Mouse (Mus musculus): ENCODE results near the gene Ppp1r1b. TPM values are rescaled to one million over a fixed set of nuclear protein-coding genes. Genes with fewer than 3 reads are reported as not detected.

Gene Ppp1r1b
- total and polyA plus RNA-seq, 3 experiments, result 0.08 TPM; not detected in 2

GRCm38 (mm10) chr11:98358161-98359083 lies 10.2 kb downstream of the Ppp1r1b start, which contains the start of gene Stard3 (continued):
- TF ChIP-seq EP300 (IDR thresholded peaks at IDR 0.05; ENCODE audit: low read length) (no peak), ZMIZ1 (IDR thresholded peaks at IDR 0.05; ENCODE audit: low read depth, low read length) (peak; percentile 20), JUND (conservative IDR thresholded peaks at IDR 0.05; ENCODE audit: low read depth, low read length) (no peak), MEF2A (IDR thresholded peaks at IDR 0.05; ENCODE audit: borderline replicate concordance, low read depth, low read length) (peak; percentile 67), RCOR1 (conservative IDR thresholded peaks at IDR 0.05; ENCODE audit: low read depth, low read length) (no peak), TBP (conservative IDR thresholded peaks at IDR 0.05; ENCODE audit: low read depth, low read length) (peak; percentile 93), GABPA (IDR thresholded peaks at IDR 0.05; ENCODE audit: insufficient replicate concordance, low read depth, low read length) (no peak; the same call in 1 of the 2 replicates), POLR2A (IDR thresholded peaks at IDR 0.05; ENCODE audit: low read depth, low read length) (peak; percentile 96), RAD21 (IDR thresholded peaks at IDR 0.05; ENCODE audit: low read depth, low read length) (no peak), ELF1 (IDR thresholded peaks at IDR 0.05; ENCODE audit: low read depth, low read length) (peak; percentile 78), HCFC1 (IDR thresholded peaks at IDR 0.05; ENCODE audit: low read depth, low read length) (peak; percentile 91), MYC (IDR thresholded peaks at IDR 0.05; ENCODE audit: low read depth, low read length) (no peak), ZC3H11A (IDR thresholded peaks at IDR 0.05; ENCODE audit: low read depth, low read length) (no peak)

GRCm38 (mm10) chr11:98360866-98361521 lies 12.8 kb downstream of the Ppp1r1b start:
- peaks cover 11 to 47% of the 10 kb centered on the region in 2 experiments for H3K4me1 ChIP-seq (ENCODE audit: control insufficient read depth in 1 of 2, insufficient read depth in 2 of 2)
- TF ChIP-seq MYC (IDR thresholded peaks at IDR 0.05; ENCODE audit: low read depth, low read length) (no peak), GABPA (IDR thresholded peaks at IDR 0.05; ENCODE audit: insufficient replicate concordance, low read depth, low read length) (no peak), HCFC1 (IDR thresholded peaks at IDR 0.05; ENCODE audit: low read depth, low read length) (no peak), ZKSCAN1 (IDR thresholded peaks at IDR 0.05; ENCODE audit: borderline replicate concordance, low read depth, low read length) (no peak), NELFE (IDR thresholded peaks at IDR 0.05; ENCODE audit: low read depth, low read length) (no peak), MXI1 (IDR thresholded peaks at IDR 0.05; ENCODE audit: low read depth, low read length) (no peak), POLR2AphosphoS2 (IDR thresholded peaks at IDR 0.05; ENCODE audit: low read depth, low read length) (no peak), ZMIZ1 (IDR thresholded peaks at IDR 0.05; ENCODE audit: low read depth, low read length) (no peak), ZC3H11A (IDR thresholded peaks at IDR 0.05; ENCODE audit: low read depth, low read length) (no peak), USF2 (conservative IDR thresholded peaks at IDR 0.05; ENCODE audit: low read depth, low read length) (no peak)
- in situ Hi-C loops (cut with MboI; ENCODE audit: low pct_ligation_motif_present, low pct_unique_long_range_greater_than_20kb, low sequenced_read_pairs), result no loop called here
- peaks cover 0 to 43% of the 10 kb centered on the region in 2 experiments for H3K36me3 ChIP-seq (replicated peaks in 1 of 2; ENCODE audit: control insufficient read depth in 1 of 2, insufficient read depth in 1 of 2, low read length in 1 of 2)
- H3K27me3 ChIP-seq (replicated peaks), result peaks cover 13% of the 10 kb centered on the region
- H3K9me3 ChIP-seq (replicated peaks; ENCODE audit: low read length), result no peaks in the 10 kb centered on the region
- dilution Hi-C loops (cut with MboI; ENCODE audit: extremely low pct_ligation_motif_present, extremely low pct_unique_long_range_greater_than_20kb, low sequenced_read_pairs), result no loop called here
- H3K79me2 ChIP-seq (replicated peaks; ENCODE audit: control insufficient read depth, extremely low read depth, insufficient read depth, poor library complexity, severe bottlenecking), result peaks cover 11% of the 10 kb centered on the region
- no peak overlapping the region for H3K9ac ChIP-seq (ENCODE audit: insufficient read depth, low read depth)
- DNase-seq (ENCODE audit: extremely low read depth), result no peak
- H3K27ac ChIP-seq (ENCODE audit: insufficient read depth, low read depth), result no peak overlapping the region
- H3K4me3 ChIP-seq (replicated peaks in 1 of 3; ENCODE audit: low read depth in 2 of 3, low read length in 2 of 3, poor library complexity in 1 of 3), result no peak overlapping the region
- H3K4me2 ChIP-seq (ENCODE audit: insufficient read depth, low read depth, poor library complexity, severe bottlenecking), result no peak overlapping the region

Measured in CH12.LX (cell line).